Mouse (Mus musculus) gastrocnemius, adult 8-10 months (tissue): ENCODE results near the gene Mxra8. TPM values are rescaled to one million over a fixed set of nuclear protein-coding genes. Genes with fewer than 3 reads are reported as not detected.

ENCODE experiments used
- DNase-seq, 2 experiments: peaks; one replicate each; pipeline ENCODE4 v3.0.0; 2022; ENCODE audit warnings: low spot score in 2 of 2
- total RNA-seq, 4 experiments: library from RNA; stranded (reverse); gene quantifications; 2 replicates each; pipeline ENCODE4 v1.2.4; 2022

Gene Mxra8
- total RNA-seq, result 10 to 100 TPM; 16.5 to 34.5 (median 24.9) TPM

DNA sequence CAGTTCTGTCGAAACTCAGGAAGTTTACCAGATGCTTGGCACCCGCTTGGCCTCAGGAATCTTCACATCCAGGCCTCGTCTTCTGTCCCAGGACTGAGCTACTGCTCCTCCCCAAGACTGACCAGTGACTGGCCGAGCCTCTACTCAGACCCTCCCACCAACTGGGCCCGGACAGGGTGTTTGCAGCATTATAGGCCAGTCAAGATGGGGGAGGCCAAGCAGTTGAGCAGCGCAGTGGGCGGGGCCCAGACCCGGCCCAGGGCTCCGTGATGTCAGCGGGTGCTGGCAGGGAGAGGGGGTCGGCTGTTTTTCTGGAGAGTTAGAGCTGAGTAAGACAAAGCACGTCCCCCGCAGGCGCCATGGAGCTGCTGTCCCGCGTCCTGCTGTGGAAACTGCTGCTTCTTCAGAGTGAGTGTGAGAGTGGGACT lies at the start of gene Mxra8:
Mxra8 (plus strand) TSS at position 198 of the 428 bp plus-strand sequence.
- peak; percentile 89 to 92 for DNase-seq

DNA sequence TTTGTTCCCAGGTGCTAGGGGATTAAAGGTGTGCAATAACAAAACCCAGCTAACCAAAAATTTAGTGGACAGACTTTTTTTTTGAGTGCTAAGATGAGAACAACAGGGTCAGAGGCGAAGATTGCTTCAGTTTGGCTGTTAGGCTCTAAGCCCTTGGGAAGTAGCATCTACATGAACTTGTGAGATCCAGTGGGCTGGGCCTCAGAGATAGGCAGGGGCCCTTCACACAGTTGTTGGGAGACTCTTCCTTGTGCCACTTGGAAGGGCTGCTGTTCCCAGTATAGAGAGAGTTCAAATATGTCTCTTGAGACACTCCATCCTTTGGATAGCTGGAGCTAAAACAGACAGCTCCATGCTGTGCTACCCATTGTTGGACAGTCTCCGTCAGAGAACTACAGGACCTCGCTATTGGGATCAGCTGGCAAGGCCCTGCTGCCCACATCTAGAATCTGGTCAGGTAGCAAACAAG lies 49.4 kb upstream of the Mxra8 start, which contains the start of gene Ankrd65:
Ankrd65 (plus strand) TSS at position 419 of the 469 bp plus-strand sequence.
- DNase-seq, result no peak

DNA sequence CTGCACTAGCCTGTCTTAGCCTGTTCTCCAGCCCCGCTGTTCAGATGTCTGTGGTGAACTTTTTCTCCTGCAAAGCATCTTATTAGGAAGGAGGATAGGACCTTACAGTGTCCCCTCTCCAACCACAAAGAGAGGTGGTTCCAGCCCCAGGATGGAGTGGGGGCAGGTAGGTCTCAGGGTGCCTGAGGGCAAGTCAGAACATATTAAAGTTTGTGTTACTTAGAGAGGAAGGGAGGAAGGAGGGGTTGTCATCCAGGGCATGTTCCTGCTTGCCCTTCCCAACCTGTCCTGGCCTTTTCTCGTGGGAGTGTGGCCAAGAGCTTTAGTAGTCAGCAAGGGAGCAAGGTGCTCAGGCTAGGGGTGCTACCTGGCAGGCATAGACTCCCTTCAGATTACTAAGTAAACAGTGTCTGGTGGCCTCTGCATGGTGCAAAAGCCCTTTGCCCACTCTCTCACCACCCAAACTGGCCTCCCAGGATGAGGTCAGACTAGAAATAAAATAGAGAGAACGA lies 48.8 kb upstream of the Mxra8 start:
- no peak for DNase-seq

DNA sequence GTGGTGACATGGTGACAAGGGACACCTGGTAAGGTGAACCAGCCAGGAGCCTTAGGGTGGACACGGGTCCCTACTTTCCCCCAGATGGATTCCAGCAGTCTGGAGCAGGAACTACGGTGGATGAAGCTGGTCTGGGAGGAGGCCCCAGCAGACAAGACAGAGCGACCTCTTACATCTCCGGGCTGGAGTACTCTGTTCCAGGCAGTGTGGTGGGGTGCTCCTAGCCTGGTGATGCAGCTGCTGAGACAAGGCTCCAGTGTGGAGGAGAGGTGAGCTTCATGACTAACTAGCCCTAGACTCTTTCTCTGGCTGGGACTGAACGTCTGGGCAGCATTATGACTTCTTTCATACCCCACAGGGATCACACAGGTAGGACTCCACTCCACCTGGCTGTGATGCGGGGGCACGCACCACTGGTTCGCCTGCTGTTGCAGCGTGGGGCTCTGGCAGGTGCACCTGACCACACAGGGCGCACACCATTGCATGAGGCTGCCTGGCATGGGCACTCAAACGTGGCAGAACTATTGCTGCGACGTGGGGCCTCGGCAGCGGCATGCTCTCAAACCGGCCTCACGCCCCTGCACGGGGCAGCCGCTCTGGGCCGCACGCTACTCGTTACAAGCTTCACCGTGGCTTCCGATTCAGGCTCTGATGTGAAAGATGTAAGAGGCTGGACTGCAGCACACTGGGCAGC lies 48.1 kb upstream of the Mxra8 start:
- DNase-seq, result no peak

DNA sequence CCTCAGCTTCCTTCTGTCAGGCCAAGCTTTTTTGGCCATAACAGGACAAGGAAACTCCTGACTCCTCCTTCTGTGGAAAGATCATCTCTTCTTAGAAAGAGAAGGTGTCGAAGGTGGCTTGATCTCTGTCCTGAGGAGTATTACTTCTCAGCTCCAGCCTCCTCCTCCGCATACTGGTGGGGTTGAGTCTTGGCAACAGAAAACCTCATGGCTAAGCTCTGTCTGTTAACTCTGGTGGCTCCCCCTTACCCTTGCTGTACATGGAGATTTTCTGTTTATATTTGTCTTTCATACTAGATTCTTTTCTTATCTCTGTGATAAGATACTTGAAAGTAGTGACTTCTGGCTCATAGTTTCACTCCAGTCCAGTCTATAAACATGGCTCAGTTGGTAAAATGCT lies 45.8 kb upstream of the Mxra8 start:
- DNase-seq, result no peak

DNA sequence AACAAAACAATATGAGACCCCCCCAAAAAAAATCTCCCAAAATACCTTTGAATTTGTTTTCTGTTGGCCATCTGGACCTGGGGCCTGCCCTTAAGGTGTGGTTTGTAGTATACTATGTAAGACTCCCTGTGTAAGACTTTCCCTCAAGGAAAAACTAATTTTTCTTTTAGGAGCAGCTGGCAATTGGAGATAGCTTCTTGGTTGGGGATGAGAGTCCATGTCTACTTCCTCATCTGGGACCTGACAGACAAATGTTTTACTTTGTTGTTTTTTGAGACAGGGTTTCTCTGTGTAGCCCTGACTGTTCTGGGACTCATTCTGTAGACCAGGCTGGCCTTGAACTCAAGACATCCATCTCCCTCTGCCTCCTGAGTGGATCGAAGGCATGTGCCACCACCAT lies 37.4 kb upstream of the Mxra8 start:
- DNase-seq, result no peak

DNA sequence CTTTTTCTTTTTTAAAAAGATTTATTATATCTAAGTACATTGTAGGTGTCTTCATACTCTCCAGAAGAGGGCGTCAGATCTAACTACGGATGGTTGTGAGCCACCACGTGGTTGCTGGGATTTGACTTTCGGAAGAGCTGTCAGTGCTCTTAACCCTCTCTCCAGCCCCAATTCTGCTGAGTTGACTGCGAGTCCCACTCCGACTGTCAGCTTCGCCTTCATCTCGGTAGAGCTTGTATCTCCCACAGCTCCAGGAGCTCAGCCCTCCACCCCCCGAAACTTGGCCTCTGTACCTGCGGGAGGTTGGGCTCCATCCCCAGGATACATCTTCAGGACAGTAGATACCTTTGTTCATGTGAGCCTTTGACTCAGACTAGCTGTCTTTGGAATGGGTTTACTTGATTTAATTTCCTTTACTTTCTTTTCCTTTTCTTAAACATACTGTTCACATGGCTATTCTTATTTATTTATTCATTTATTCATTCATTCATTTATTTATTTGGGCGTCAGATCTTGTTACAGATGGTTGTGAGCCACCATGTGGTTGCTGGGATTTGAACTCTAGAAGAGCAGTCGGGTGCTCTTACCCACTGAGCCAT lies 36.6 kb upstream of the Mxra8 start, which contains the start of gene Mrpl20:
Mrpl20 (plus strand) TSS at position 138 of the 599 bp plus-strand sequence.
- no peak for DNase-seq

DNA sequence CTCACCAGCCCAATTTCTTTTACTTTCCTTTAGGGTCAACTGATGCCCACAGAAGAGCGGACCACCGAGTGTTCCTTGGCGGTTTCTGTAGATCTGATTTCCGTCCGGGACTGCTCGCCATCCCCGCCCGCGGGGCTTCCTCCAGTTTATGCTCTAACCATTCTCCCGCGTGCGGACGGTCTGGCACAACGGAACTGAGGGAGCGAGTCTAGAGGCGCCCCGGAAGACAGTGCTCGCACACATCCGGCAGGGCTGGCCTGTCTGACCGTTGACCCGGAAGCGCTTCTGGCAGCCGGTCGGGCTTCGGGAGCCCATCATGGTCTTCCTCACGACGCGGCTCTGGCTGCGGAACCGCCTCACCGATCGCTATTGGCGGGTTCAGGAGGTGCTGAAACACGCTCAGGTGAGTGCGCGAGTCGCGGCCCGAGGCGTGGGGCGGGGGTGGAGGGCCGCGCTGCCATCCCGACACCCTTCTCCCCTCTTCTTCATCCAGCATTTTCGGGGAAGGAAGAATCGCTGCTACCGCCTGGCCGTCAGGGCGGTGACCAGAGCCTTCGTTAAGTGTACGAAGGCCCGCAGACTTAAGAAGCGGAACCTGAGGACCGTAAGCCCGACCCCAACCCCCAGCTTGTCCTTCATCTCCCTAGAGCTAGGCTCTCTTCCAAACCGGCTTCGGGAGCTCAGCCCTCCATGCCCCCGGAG lies 36.0 kb upstream of the Mxra8 start:
- DNase-seq, result peak; percentile 89 to 92

DNA sequence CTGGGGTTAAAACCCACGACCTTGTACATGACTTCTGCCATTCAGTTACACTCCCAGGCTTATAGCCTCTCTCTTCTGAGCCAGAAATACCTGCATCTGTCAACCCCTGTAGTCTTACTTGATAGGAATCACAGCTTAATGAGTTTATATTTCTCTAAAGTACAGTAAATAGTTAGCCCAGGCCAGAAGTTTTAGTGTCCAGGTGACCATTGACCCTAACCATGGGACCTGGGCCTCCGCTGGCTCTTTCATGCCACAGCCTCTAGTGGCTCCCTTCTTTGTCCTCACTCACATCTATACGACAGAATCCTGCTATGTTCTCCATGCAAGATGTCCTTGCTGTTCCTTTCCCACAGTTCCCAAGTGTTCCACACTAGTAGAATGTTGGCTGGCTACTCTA lies 31.6 kb upstream of the Mxra8 start:
- no peak for DNase-seq

DNA sequence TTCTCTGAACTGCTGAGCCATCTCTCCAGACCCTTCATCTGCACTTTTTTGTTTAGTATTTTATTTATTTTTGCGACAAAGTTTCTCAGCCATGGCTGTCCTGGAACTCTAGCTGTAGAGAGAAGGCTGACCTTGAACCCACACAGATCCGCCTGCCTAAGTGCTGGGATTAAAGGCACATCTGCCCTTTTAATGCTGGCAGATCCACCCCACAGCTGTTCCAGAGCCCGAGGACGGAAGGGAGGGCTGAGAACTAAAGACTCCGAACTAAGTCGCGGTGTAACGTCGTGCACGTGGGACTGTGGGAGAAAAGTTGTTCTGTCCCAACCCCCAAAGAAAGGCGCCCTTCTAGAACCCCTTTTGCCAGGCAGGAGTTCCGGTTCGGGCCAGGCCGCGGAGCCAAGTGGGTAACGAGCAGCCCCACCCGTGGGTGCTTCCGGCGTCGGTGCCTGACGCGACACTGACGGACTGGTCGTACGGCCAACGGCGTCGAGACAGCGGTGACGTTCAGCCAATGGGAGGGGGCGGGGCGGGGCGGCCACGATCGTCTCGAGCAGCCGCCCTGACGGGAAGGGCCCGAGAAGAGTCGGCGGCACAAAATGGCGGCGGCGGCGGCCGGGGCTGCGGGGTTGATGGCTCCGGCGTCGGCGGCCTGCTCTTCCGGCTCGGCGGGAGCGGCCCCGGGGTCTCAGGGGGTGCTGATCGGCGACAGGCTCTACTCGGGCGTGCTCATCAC lies 27.4 kb upstream of the Mxra8 start, which contains the start of gene Ccnl2:
Ccnl2 (plus strand) TSS at position 561 of the 736 bp plus-strand sequence.
- peak; percentile 81 to 90 for DNase-seq

DNA sequence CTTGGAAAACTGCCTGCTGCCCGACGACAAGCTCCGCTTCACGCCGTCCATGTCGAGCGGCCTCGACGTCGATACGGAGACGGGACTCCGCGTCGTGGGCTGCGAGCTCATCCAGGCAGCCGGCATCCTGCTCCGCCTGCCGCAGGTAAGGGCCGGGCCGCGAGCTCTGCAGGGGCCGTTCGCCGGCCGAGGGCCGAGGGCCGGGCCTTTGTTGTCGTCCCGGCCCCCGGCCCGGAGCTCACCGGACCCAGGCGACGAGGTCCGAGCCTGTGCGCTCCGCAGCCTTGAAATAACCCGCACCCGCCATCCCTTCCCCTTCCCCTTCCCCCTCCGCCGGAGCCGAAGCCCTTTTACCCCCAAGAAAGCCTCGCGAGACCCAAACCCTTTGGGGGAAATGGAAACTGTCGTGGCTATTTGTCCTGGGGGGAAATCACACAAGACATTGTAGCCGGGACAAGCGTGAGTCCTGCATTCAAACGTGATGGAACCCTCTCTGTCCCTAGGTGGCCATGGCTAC lies 26.8 kb upstream of the Mxra8 start:
- DNase-seq, result no peak

DNA sequence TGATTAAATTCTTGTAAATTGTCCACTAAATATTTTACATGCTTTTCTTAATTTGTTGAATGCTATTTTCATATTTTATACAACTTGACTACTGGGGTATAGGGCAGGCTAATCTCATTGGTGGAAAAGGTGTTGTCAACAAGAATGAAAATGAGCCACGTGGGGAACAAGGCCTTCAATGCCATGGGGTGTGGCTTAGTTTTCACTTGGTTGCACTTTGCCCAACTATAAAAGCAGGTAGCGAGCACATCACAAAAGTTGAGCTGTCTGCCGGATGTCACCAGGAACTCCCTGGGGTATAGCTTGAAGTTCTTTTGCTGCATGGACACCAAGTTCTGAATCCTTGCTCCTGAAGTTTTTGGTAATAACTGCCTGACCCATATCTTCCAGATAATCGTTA lies 21.9 kb upstream of the Mxra8 start:
- DNase-seq, result no peak

DNA sequence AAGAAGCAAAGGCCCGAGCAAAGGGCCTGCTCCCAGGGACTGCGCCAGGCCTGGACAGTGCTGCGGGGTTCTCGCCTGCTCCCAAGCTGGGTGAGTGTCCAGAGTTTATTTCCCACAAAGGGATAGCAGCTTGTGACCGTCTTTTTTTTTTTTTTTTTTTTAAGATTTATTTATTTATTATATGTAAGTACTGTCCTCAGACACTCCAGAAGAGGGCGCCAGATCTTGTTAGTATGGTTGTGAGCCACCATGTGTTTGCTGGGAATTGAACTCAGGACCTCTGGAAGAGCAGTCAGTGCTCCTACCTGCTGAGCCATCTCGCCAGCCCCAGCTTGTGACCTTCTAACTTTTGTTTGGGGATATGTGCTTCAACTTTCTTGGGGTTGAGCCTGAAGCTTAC lies 18.5 kb upstream of the Mxra8 start:
- no peak for DNase-seq

DNA sequence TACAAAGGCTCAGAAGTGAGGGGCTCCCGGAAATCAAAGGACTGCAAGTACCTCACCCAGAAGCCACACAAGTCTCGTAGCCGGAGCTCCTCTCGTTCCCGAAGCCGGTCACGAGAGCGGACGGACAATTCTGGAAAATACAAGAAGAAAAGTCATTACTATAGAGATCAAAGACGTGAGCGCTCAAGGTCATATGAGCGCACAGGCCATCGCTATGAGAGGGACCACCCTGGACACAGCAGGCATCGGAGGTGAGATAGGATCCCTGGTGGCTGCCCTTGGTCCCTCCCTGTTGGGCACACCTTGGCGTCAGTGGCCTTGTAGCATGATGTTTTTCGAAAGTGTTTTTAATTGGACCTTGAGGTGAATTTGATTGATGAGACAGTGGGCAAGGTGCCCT lies 16.0 kb upstream of the Mxra8 start:
- no peak for DNase-seq

DNA sequence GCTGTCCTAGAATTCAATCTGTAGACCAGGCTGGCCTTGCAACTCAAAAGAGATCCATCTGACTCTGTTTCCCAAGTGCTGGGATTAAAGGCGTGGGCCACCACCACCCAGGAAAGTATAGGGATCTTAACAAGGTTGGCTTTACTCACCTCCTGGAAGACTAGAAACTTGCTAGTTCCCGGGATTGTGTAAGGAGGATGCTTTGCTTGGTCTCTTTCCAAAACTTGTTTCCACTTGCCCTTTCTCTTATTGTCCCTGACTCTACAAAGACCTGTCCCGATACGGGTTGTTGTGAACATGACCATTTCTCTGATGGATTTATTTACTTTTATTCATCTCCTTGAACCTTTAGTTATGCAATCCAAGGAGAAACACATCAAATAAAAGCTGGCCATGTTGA lies 9.6 kb upstream of the Mxra8 start:
- no peak for DNase-seq

DNA sequence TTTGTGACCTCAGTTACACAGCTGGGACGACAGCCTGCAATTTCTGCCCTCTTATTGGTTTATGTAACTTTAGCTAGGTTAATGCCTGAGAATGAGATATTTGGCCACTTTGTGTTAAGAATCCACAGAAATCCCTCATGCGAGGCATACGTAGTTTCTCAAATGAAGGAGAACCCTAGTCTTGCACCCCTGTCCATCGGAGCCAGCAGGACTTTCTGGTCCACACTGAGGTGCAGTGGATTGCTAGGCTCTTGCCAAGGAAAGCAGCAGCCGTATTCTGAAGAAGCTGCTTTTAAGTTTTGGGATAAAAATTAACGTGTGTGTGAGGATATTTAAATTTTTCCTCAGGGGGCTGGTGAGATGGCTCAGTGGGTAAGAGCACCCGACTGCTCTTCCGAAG lies 8.9 kb upstream of the Mxra8 start:
- no peak for DNase-seq

DNA sequence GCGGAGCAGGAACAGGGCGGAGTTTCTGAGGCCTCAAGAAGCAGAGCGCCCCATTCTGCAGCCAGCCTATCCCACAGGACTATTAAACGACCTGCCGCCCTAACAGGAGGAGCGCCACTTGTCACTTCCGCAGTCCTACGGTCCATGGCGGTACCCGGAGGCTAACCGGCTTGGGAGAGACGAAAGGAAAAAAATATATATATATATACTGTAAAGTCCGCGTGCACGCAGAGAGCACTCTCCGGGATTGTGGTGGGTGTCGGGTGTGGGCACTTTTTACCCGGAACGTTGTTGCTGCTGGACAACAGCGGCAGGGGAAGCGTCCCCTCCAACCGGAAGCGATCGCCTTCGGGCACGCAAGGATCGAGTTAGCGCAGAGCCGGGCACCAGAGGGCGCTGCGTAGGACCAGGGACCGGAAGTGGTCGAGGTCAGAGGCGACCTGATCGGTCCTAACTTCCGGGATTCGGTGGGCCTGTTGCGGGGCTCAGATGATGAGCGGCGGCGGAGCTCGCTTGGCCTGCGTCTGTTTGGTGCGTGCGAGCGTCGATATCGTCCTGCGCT lies 8.2 kb upstream of the Mxra8 start, which contains the start of gene Aurkaip1:
Aurkaip1 (plus strand) TSS at position 68 of the 562 bp plus-strand sequence.
- peak; percentile 90 to 93 for DNase-seq

DNA sequence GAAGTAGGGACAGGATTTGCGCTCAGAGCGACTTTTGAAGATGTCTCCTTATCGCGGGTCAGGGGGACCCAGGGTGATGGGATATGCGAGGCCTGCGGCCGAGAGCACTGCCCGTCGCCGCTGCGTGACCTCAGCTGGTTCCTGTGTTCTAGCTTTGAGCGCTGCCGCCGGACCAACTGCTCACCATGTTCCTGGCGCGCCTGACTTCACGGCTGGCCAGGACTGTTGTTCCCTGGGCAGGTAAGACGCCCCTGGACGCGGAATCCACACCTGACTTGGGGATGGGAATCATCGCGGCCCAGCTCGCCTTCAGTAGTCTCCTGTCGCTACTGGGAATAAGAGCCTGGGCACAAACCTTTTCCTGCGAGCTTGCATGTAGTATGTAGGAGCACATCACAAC lies 7.6 kb upstream of the Mxra8 start:
- DNase-seq, result no peak

DNA sequence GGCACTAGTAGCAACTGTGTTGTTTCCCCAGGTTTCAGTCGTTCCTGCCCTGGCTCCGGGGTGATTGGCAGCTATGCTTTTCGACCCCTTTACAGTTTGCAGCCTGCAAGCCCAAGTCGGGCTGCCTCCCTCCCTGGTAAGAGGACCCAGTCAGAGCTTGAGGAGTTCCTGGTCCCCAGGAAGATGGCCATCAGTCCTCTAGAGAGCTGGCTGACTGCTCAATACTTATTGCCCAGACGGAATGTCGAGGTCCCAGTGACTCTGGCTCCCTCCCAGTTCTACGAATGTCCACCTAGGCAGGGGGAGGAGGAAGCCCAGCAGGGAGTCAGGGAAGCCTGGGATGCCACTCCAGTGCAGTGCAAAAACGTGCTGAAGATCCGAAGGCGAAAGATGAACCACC lies 7.2 kb upstream of the Mxra8 start:
- no peak for DNase-seq

DNA sequence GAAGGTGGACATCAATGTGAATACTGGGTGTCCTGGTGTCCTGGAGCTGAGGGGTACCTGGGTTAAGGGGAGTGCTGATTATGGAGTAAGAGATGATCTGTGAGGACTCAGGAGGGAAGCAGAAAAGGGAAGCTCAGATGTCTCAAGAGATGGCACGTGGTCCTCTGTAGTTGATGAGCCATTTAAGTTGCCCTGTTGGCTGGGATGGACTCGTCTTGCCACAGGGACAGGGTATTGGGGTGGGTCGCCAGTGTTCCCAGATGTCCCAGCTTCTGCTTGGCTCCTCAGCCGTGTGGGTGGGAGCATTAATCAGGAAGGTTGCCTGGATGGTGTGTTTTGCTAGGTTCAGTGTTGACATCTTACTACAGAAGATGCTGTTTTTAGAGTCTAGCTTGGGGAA lies 6.2 kb upstream of the Mxra8 start:
- DNase-seq, result no peak

DNA sequence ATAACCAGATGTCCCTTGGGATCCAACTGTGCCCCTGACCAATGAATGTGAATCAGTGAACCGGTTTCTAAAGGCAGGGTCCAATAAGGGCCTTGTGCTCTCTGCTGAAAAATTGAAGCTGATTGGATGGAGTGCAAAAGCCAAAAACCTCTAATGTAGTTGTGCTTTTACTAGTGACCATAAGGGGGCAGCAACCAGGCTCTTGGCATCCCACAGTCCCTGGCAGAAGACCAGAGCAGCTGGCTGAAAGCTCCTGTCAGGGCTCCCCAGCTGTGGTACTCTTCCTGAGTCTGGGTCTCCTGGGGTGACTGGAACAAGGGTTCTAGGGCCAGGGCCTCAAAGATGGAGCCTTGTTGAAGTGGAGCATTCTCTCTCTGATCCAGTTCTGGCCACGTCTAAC lies 5.6 kb upstream of the Mxra8 start:
- peak; percentile 70 to 79 for DNase-seq
